13 mouse cellular contexts compared by ENCODE assay signal in the genomic region with DNA sequence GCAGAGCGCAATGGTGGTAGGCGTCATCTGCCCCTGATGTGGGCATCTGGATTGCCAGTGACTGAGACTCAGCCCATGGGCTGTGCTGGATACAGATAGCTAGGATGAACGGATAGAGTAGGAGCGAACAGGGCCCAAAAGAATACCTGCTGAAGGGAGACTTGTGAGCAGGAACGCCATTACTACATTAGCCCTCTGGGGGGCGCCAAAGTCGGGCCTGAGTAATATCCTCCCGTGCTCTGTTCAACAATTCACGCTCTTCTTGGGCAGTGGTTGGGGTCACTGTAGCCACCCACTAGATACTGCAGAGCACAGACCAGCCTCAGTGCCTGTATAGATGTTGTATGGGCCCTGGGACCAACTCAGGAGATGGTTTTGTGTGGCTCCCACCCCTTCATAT. TPM values are rescaled to one million over a fixed set of nuclear protein-coding genes. Genes with fewer than 3 reads are reported as not detected.
DNase-seq lines count a peak whose midpoint lies in the region; ATAC-seq and TF ChIP-seq lines count a peak whose summit lies in the region.
"Had no signal": no experiment of that assay in that cellular context is flagged by ENCODE, and none has a peak within 500 bp of the region (broad histone marks: within the 10 kb centered on the region; RNA-seq: fewer than 3 reads in every experiment).

No protein-coding gene starts in this region.

- no peaks in the 10 kb centered on the region for H3K9me3 ChIP-seq in liver, embryonic 12.5 days (replicated peaks)
- H3K9me3 ChIP-seq: embryonic facial prominence, embryonic 12.5 days; liver, embryonic 13.5 days had no signal

- no peak for ATAC-seq in liver, embryonic 12.5 days
- 0 out of 2 replicates have a peak, but pooled peaks have one; percentile 27 for ATAC-seq in megakaryocyte progenitor cell, adult 5-6 weeks (replicated peaks; ENCODE audit: poor library complexity)

- peak; percentile 29 for TF ChIP-seq CTCF in liver, adult 2 months (IDR thresholded peaks at IDR 0.05; ENCODE audit: low read depth, low read length)
- peak; percentile 40 for TF ChIP-seq CTCF in bone marrow macrophage, adult 2 months (IDR thresholded peaks at IDR 0.05; ENCODE audit: low read depth, low read length)

- no peak for DNase-seq in liver, adult 2 months (ENCODE audit: extremely low read depth, low read depth, low spot score)
- DNase-seq in ES-CJ7 (ENCODE audit: low read depth, low spot score) = peak; percentile 52
- DNase-seq in adrenal gland, postnatal 4 days (ENCODE audit: low spot score in 2 of 2) = no peak
- no peak for DNase-seq in adrenal gland, postnatal 10 days
- DNase-seq: kidney, postnatal 4 days; liver, embryonic 13.5 days; right cerebral cortex, adult 18-20 months had no signal

- no peaks in the 10 kb centered on the region for H3K36me3 ChIP-seq in liver, adult 2 months (ENCODE audit: control insufficient read depth, insufficient read depth, low read length)
- no peaks in the 10 kb centered on the region for H3K36me3 ChIP-seq in liver, embryonic 12.5 days
- H3K36me3 ChIP-seq: embryonic facial prominence, embryonic 12.5 days; liver, embryonic 13.5 days had no signal

- no peak overlapping the region for H3K4me2 ChIP-seq in liver, embryonic 12.5 days
- H3K4me2 ChIP-seq: embryonic facial prominence, embryonic 12.5 days; liver, embryonic 13.5 days had no signal

- H3K27me3 ChIP-seq in liver, adult 2 months (ENCODE audit: control insufficient read depth, insufficient read depth, low read length) = 0 out of 2 replicates have a peak, but pooled peaks cover 3% of the 10 kb centered on the region
- peaks cover 92% of the 10 kb centered on the region for H3K27me3 ChIP-seq in liver, embryonic 12.5 days (replicated peaks)

- no peak for TF ChIP-seq POLR2A in liver, adult 2 months (IDR thresholded peaks at IDR 0.05; ENCODE audit: extremely low read depth, insufficient read depth, low read length)
- no peak for TF ChIP-seq POLR2A in bone marrow macrophage, adult 2 months (IDR thresholded peaks at IDR 0.05; ENCODE audit: borderline replicate concordance, low read depth, low read length)

- H3K9ac ChIP-seq in liver, adult 2 months (ENCODE audit: low read depth, low read length) = no peak overlapping the region
- no peak overlapping the region for H3K9ac ChIP-seq in liver, embryonic 12.5 days
- H3K9ac ChIP-seq: embryonic facial prominence, embryonic 12.5 days; liver, embryonic 13.5 days had no signal

- H3K4me1 ChIP-seq in liver, adult 2 months (ENCODE audit: control insufficient read depth, insufficient read depth, low read length) = no peaks in the 10 kb centered on the region
- no peaks in the 10 kb centered on the region for H3K4me1 ChIP-seq in liver, embryonic 12.5 days
- H3K4me1 ChIP-seq in bone marrow macrophage, adult 2 months (ENCODE audit: control insufficient read depth, insufficient read depth, low read length) = no peaks in the 10 kb centered on the region
- H3K4me1 ChIP-seq: liver, embryonic 13.5 days had no signal

- no peak overlapping the region for H3K27ac ChIP-seq in liver, adult 2 months (replicated peaks; ENCODE audit: insufficient read depth, low read depth, low read length)
- H3K27ac ChIP-seq in liver, embryonic 12.5 days = no peak overlapping the region
- H3K27ac ChIP-seq in bone marrow macrophage, adult 2 months (ENCODE audit: insufficient read depth, low read depth, low read length) = no peak overlapping the region
- H3K27ac ChIP-seq: embryonic facial prominence, embryonic 12.5 days; liver, embryonic 13.5 days had no signal

- H3K79me2 ChIP-seq in liver, adult 2 months (ENCODE audit: control insufficient read depth, insufficient read depth, low read length) = no peaks in the 10 kb centered on the region

- WGBS in liver, adult 2 months = 34% methylated on average over 9 of the region's 9 CpGs
- WGBS in liver, embryonic 12.5 days (ENCODE audit: insufficient replicate concordance) = 22% methylated on average over 9 of the region's 9 CpGs

- H3K4me3 ChIP-seq in liver, adult 2 months (ENCODE audit: insufficient read depth, low read depth, low read length) = no peak overlapping the region
- H3K4me3 ChIP-seq in liver, embryonic 12.5 days = no peak overlapping the region
- no peak overlapping the region for H3K4me3 ChIP-seq in bone marrow macrophage, adult 2 months (ENCODE audit: insufficient read depth, low read length)
- H3K4me3 ChIP-seq: embryonic facial prominence, embryonic 12.5 days; liver, embryonic 13.5 days had no signal

RNA-seq across cellular contexts. Expression of a gene that starts 9.1 kb away (rescaled TPM):
- total RNA-seq in liver, adult 2 months (2014; rRNA removed) = not detected in 2 replicates
- polyA plus RNA-seq in liver, adult 2 months (2012; rRNA removed) = not detected in 2 replicates
- polyA plus RNA-seq in liver, embryonic 12.5 days (2016; fragmentation: Nextera tagmentation; extraction: Ambion mirVana) = not detected in 2 replicates
- not detected in 2 replicates for polyA plus RNA-seq in bone marrow macrophage, adult 2 months (2012; ENCODE audit: insufficient read depth, insufficient read length, missing spikeins)
- total RNA-seq in megakaryocyte progenitor cell, adult 5-6 weeks (2015) = not detected in 2 replicates
- not detected in 2 replicates for total RNA-seq in megakaryocyte progenitor cell, adult 5-6 weeks (2017)
- total RNA-seq in adrenal gland, postnatal 4 days (2021) = 1 to 10 TPM; 1.1 to 1.7 TPM
- under 1 TPM; 0.54 to 0.85 TPM for total RNA-seq in adrenal gland, postnatal 10 days (2021)
- total RNA-seq: gastrocnemius, adult 8-10 months; heart, postnatal 25 days had no signal
- polyA plus RNA-seq: liver, embryonic 13.5 days had no signal

RNA-seq across cellular contexts. Expression of a gene that starts 34.3 kb away (rescaled TPM):
- total RNA-seq in liver, adult 2 months (2014; rRNA removed) = 15.7 and 26.4 TPM in 2 replicates
- 28.4 and 36.0 TPM in 2 replicates for polyA plus RNA-seq in liver, adult 2 months (2012; rRNA removed)
- polyA plus RNA-seq in liver, embryonic 12.5 days (2016; fragmentation: Nextera tagmentation; extraction: Ambion mirVana) = 18.0 and 19.2 TPM in 2 replicates
- polyA plus RNA-seq in bone marrow macrophage, adult 2 months (2012; ENCODE audit: insufficient read depth, insufficient read length, missing spikeins) = 21.3 and 23.0 TPM in 2 replicates
- 16.7 and 22.0 TPM in 2 replicates for total RNA-seq in megakaryocyte progenitor cell, adult 5-6 weeks (2015)
- total RNA-seq in megakaryocyte progenitor cell, adult 5-6 weeks (2017) = 17.6 and 23.7 TPM in 2 replicates
- total RNA-seq in adrenal gland, postnatal 4 days (2021) = 10 to 100 TPM; 21.7 to 23.5 TPM
- 10 to 100 TPM; 21.0 to 23.7 TPM for total RNA-seq in adrenal gland, postnatal 10 days (2021)

RNA-seq across cellular contexts. Expression of a gene that starts 40.0 kb away (rescaled TPM):
- not detected in 2 replicates for total RNA-seq in liver, adult 2 months (2014; rRNA removed)
- polyA plus RNA-seq in liver, adult 2 months (2012; rRNA removed) = not detected in 2 replicates
- not detected in 2 replicates for polyA plus RNA-seq in liver, embryonic 12.5 days (2016; fragmentation: Nextera tagmentation; extraction: Ambion mirVana)
- not detected in 2 replicates for polyA plus RNA-seq in bone marrow macrophage, adult 2 months (2012; ENCODE audit: insufficient read depth, insufficient read length, missing spikeins)
- not detected in 2 replicates for total RNA-seq in megakaryocyte progenitor cell, adult 5-6 weeks (2015)
- not detected in 2 replicates for total RNA-seq in megakaryocyte progenitor cell, adult 5-6 weeks (2017)
- 1 to 10 TPM; 2.5 TPM for total RNA-seq in adrenal gland, postnatal 4 days (2021)
- 1 to 10 TPM in 1 of 2 experiments, under 1 TPM in 1; 0.93 to 1.2 TPM for total RNA-seq in adrenal gland, postnatal 10 days (2021)
- polyA plus RNA-seq: liver, embryonic 13.5 days had no signal
